Mouse (Mus musculus) liver, postnatal 0 days (tissue): ENCODE results near the gene Gm36028. TPM values are rescaled to one million over a fixed set of nuclear protein-coding genes. Genes with fewer than 3 reads are reported as not detected.

Experiments
- ATAC-seq: fragments of 200-750 bp; cut with Nextera tagmentation; 2 replicates; pipeline ENCODE4 v1.8.0; 2017; ENCODE audit warnings: mild to moderate bottlenecking, moderate library complexity
- DNase-seq: peaks from one replicate; pipeline ENCODE4 v3.0.0-alpha.2; 2016
- H3K27ac ChIP-seq: fragments of 300-500 bp; sonication (generic); 2 replicates; pipeline ENCODE4 v1.5.1; 2014; ENCODE audit warnings: antibody characterized with exemption, moderate library complexity, mild to moderate bottlenecking, low read depth
- H3K27me3 ChIP-seq: fragments of 300-500 bp; sonication (generic); 2 replicates; pipeline ENCODE4 v1.6.1; 2014; ENCODE audit warnings: low read length, control low read depth, mixed read lengths; ENCODE audit not compliant: insufficient read depth
- H3K36me3 ChIP-seq: fragments of 300-500 bp; sonication (generic); replicated peaks from 2 replicates; pipeline ENCODE4 v1.6.1; 2014; ENCODE audit warnings: mild to moderate bottlenecking, control low read depth, low read length, moderate library complexity, mixed read lengths; ENCODE audit not compliant: insufficient read depth
- H3K4me1 ChIP-seq: fragments of 300-500 bp; sonication (generic); 2 replicates; pipeline ENCODE4 v1.6.1; 2014; ENCODE audit warnings: antibody characterized with exemption, mild to moderate bottlenecking, control low read depth; ENCODE audit not compliant: insufficient read depth
- H3K4me2 ChIP-seq: fragments of 300-500 bp; sonication (generic); 2 replicates; pipeline ENCODE4 v1.6.1; 2014; ENCODE audit warnings: low read depth, mild to moderate bottlenecking, low read length, moderate library complexity, mixed read lengths
- H3K4me3 ChIP-seq: fragments of 300-500 bp; sonication (generic); 2 replicates; pipeline ENCODE4 v1.5.1; 2014; ENCODE audit warnings: low read depth, low read length
- H3K9ac ChIP-seq: fragments of 300-500 bp; sonication (generic); replicated peaks from 2 replicates; pipeline ENCODE4 v1.6.1; 2014; ENCODE audit warnings: mild to moderate bottlenecking, moderate library complexity
- H3K9me3 ChIP-seq: fragments of 300-500 bp; sonication (generic); 2 replicates; pipeline ENCODE4 v1.6.1; 2016; ENCODE audit warnings: mild to moderate bottlenecking, control low read depth, low read length, mixed read lengths
- CTCF ChIP-seq: sonication (generic); IDR thresholded peaks from 2 replicates; pipeline ENCODE4 v1.5.1; 2016; ENCODE audit warnings: antibody characterized with exemption, low read depth
- EP300 ChIP-seq: IDR thresholded peaks from 2 replicates; pipeline ENCODE4 v1.6.1; 2016; ENCODE audit warnings: antibody characterized with exemption, low read depth, mild to moderate bottlenecking
- WGBS: fragments of 180-500 bp; shearing (Covaris S2); extraction: QIAGEN DNeasy Blood & Tissue Kit; methylation state at CpG from one replicate; pipeline ENCODE4 v1.1.7; 2014; ENCODE audit not compliant: insufficient replicate concordance; 5-methylcytosine and 5-hydroxymethylcytosine counted together
- polyA plus RNA-seq: library from polyadenylated mRNA; unstranded; fragments of >200 nt; fragmentation: Nextera tagmentation; extraction: Ambion mirVana; gene quantifications from 2 replicates; pipeline ENCODE4 v1.2.1, GENCODE M21; 2015

The Gm36028 gene
- polyA plus RNA-seq, 1 experiment from 2014 or later = not detected

DNA sequence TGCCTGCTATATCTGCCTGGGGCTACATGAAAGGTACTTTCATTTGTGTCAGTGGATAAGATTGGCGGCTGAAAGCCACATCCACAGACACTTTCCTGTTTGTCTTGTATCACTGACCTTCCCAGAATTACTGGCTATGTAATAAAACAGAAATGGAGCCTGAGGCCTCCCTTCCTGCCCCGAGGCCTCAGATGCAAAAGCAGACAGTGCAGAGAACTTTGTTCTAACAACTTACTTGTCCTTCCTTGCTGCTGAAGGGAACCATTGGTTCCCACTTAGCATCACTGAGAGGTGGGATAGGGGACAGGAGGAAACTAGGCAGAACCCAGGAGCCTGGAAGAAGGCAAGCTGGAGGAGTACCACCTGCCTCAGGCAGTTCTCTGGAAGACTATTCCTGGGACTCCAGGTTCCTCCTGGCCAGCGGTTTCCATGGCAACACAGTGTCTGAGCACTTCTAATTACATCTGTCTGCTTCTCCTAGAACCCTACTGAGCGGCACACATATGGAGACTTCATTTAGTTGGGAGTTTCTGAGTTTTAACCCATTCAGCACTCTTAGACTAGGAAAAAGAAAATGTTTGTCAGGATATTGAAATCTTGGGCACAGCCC is 58.2 kb downstream of the Gm36028 start:
- H3K9me3 ChIP-seq = peaks cover 2% of the 10 kb centered on the region; the same call in 1 of the 2 replicates
- no peaks in the 10 kb centered on the region for H3K27me3 ChIP-seq
- no peaks in the 10 kb centered on the region for H3K36me3 ChIP-seq
- no peaks in the 10 kb centered on the region for H3K4me1 ChIP-seq
- 75% methylated on average over 4 of the region's 4 CpGs for WGBS
- DNase-seq = no peak
- TF ChIP-seq CTCF = no peak
- no peak for TF ChIP-seq EP300
- no peak for ATAC-seq
- H3K27ac ChIP-seq = no peak overlapping the region
- no peak overlapping the region for H3K4me2 ChIP-seq
- H3K4me3 ChIP-seq = no peak overlapping the region
- H3K9ac ChIP-seq = no peak overlapping the region

- no peak for ATAC-seq
- no peaks in the 10 kb centered on the region for H3K36me3 ChIP-seq
- TF ChIP-seq EP300 (no peak), CTCF (no peak)
- peaks cover 2% of the 10 kb centered on the region; the same call in 1 of the 2 replicates for H3K9me3 ChIP-seq
- no peaks in the 10 kb centered on the region for H3K4me1 ChIP-seq
- H3K4me3 ChIP-seq = no peak overlapping the region
- 52% methylated on average over 2 of the region's 2 CpGs for WGBS
- no peaks in the 10 kb centered on the region for H3K27me3 ChIP-seq
- no peak overlapping the region for H3K4me2 ChIP-seq
- H3K27ac ChIP-seq = no peak overlapping the region
- DNase-seq = no peak
- no peak overlapping the region for H3K9ac ChIP-seq
Measured at GRCm38 (mm10) chr16:37801097-37801496, 59.8 kb downstream of the Gm36028 start.

Other genes starting within 250 kb of the Gm36028 start
- 67.3 and 77.7 TPM in 2 replicates for gene Ndufb4, start 206.7 kb downstream of the Gm36028 start, polyA plus RNA-seq
- 14.9 and 15.5 TPM in 2 replicates for gene Fstl1, start 84.3 kb downstream of the Gm36028 start, polyA plus RNA-seq
- gene Lrrc58, start 7.2 kb upstream of the Gm36028 start, polyA plus RNA-seq = 10.8 and 11.6 TPM in 2 replicates
- gene Gpr156, start 55.4 kb upstream of the Gm36028 start, polyA plus RNA-seq = 0.02 TPM in 1 of 2 replicates, not detected in the other
- 9.9 and 10.8 TPM in 2 replicates for gene Gsk3b, start 227.9 kb upstream of the Gm36028 start, polyA plus RNA-seq